Mouse (Mus musculus) myocyte (in vitro differentiated cells): ENCODE results near the gene Midn. TPM values are rescaled to one million over a fixed set of nuclear protein-coding genes. Genes with fewer than 3 reads are reported as not detected.
A peak's percentile ranks its signal among the peaks of the same experiment; 100 is the strongest.

Source experiments
- H3K27me3 ChIP-seq: one replicate; pipeline ENCODE4 v1.6.1; 2011; ENCODE audit not compliant: control insufficient read depth, insufficient read depth, insufficient read length
- H3K36me3 ChIP-seq: one replicate; pipeline ENCODE4 v1.6.1; 2011; ENCODE audit not compliant: control insufficient read depth, insufficient read depth
- H3K4me2 ChIP-seq: one replicate; pipeline ENCODE4 v1.6.1; 2011; ENCODE audit warnings: low read depth, control low read depth
- H3K4me3 ChIP-seq: one replicate; pipeline ENCODE4 v1.5.1; 2011; ENCODE audit warnings: mild to moderate bottlenecking, control low read depth, moderate library complexity
- H3K79me2 ChIP-seq: one replicate; pipeline ENCODE4 v1.6.1; 2011; ENCODE audit not compliant: control insufficient read depth, insufficient read depth
- H3ac ChIP-seq: one replicate; pipeline ENCODE4 v1.6.1; 2011; ENCODE audit not compliant: control insufficient read depth, insufficient read length
- CEBPB ChIP-seq: IDR thresholded peaks from 2 replicates; pipeline ENCODE4 v1.6.1; 2011; ENCODE audit warnings: mild to moderate bottlenecking, moderate library complexity; ENCODE audit not compliant: poor library complexity, insufficient read depth, severe bottlenecking
- E2F4 ChIP-seq: IDR thresholded peaks from one replicate; pipeline ENCODE4 v1.6.1; 2011; ENCODE audit warnings: mild to moderate bottlenecking, control low read depth, moderate library complexity; ENCODE audit not compliant: insufficient read depth
- MAX ChIP-seq: IDR thresholded peaks from one replicate; pipeline ENCODE4 v1.6.1; 2011; ENCODE audit warnings: low read depth, mild to moderate bottlenecking, control low read depth
- MYOD1 ChIP-seq, 3 experiments: IDR thresholded peaks; one replicate each; pipeline ENCODE4 v1.6.1; 2011; ENCODE audit warnings: control low read depth in 2 of 3, low read depth in 2 of 3, mild to moderate bottlenecking in 2 of 3, moderate library complexity in 1 of 3; ENCODE audit not compliant: insufficient read length in 2 of 3, control insufficient read depth in 1 of 3
- MYOG ChIP-seq, 3 experiments: IDR thresholded peaks; one replicate each; pipeline ENCODE4 v1.6.1; 2011; ENCODE audit warnings: control low read depth in 2 of 3, low read depth in 2 of 3, mild to moderate bottlenecking in 2 of 3; ENCODE audit not compliant: insufficient read length in 2 of 3, control insufficient read depth in 1 of 3, insufficient read depth in 1 of 3
- POLR2A ChIP-seq: IDR thresholded peaks from one replicate; pipeline ENCODE4 v1.6.1; 2011; ENCODE audit warnings: low read depth, mild to moderate bottlenecking, control low read depth, moderate library complexity; ENCODE audit not compliant: insufficient read length
- POLR2AphosphoS2 ChIP-seq: IDR thresholded peaks from one replicate; pipeline ENCODE4 v1.6.1; 2011; ENCODE audit warnings: low read depth, control low read depth; ENCODE audit not compliant: insufficient read length
- REST ChIP-seq: IDR thresholded peaks from one replicate; pipeline ENCODE4 v1.6.1; 2011; ENCODE audit warnings: mild to moderate bottlenecking, control low read depth, moderate library complexity; ENCODE audit not compliant: insufficient read depth, insufficient read length
- SRF ChIP-seq: IDR thresholded peaks from one replicate; pipeline ENCODE4 v1.6.1; 2011; ENCODE audit warnings: low read depth; ENCODE audit not compliant: control insufficient read depth, insufficient read length
- TCF12 ChIP-seq: IDR thresholded peaks from one replicate; pipeline ENCODE4 v1.6.1; 2011; ENCODE audit warnings: mild to moderate bottlenecking, control low read depth; ENCODE audit not compliant: poor library complexity, insufficient read depth, severe bottlenecking
- TCF3 ChIP-seq: IDR thresholded peaks from one replicate; pipeline ENCODE4 v1.6.1; 2011; ENCODE audit warnings: low read depth, control low read depth; ENCODE audit not compliant: insufficient read length
- USF1 ChIP-seq: IDR thresholded peaks from one replicate; pipeline ENCODE4 v1.6.1; 2011; ENCODE audit warnings: low read depth, mild to moderate bottlenecking, control low read depth, moderate library complexity
- polyA plus RNA-seq: library from polyadenylated mRNA; unstranded; fragments of >200 nt; fragmentation: generic; extraction: Trizol; gene quantifications from one replicate; pipeline ENCODE4 v1.2.1, GENCODE M21; 2012; ENCODE audit warnings: missing spikeins

The Midn gene
- polyA plus RNA-seq, 1 experiment: 131 TPM

- Histone ChIP-seq H3K36me3 (no peaks in the 10 kb centered on the region), H3K79me2 (no peaks in the 10 kb centered on the region), H3ac (no peak overlapping the region), H3K27me3 (no peaks in the 10 kb centered on the region), H3K4me2 (peak overlapping the region; percentile 88), H3K4me3 (peak overlapping the region; percentile 23)
- TF ChIP-seq TCF12 (no peak), POLR2AphosphoS2 (no peak), TCF3 (no peak), MAX (no peak), POLR2A (no peak), CEBPB (no peak), E2F4 (no peak), SRF (no peak), MYOG (IDR thresholded peaks at IDR 0.05; ENCODE audit: control insufficient read depth in 1 of 3, insufficient read depth in 1 of 3, insufficient read length in 2 of 3, low read depth in 2 of 3) (no peak), USF1 (no peak), REST (no peak), MYOD1 (IDR thresholded peaks at IDR 0.05; ENCODE audit: control insufficient read depth in 1 of 3, insufficient read length in 2 of 3, low read depth in 2 of 3) (no peak)
Measured at GRCm38 (mm10) chr10:80180288-80180687, 32.2 kb downstream of the Midn start.

GRCm38 (mm10) chr10:80180823-80181222 is 32.8 kb downstream of the Midn start:
- no peak for TF ChIP-seq TCF12
- TF ChIP-seq CEBPB: no peak
- no peak for TF ChIP-seq TCF3
- no peak for TF ChIP-seq MYOG (IDR thresholded peaks at IDR 0.05; ENCODE audit: control insufficient read depth in 1 of 3, insufficient read depth in 1 of 3, insufficient read length in 2 of 3, low read depth in 2 of 3)
- no peak for TF ChIP-seq REST
- TF ChIP-seq POLR2A: no peak
- TF ChIP-seq POLR2AphosphoS2: no peak
- no peak for TF ChIP-seq E2F4
- no peak for TF ChIP-seq USF1
- no peak for TF ChIP-seq SRF
- no peak for TF ChIP-seq MYOD1 (IDR thresholded peaks at IDR 0.05; ENCODE audit: control insufficient read depth in 1 of 3, insufficient read length in 2 of 3, low read depth in 2 of 3)
- no peak for TF ChIP-seq MAX
- Histone ChIP-seq H3K79me2 (no peaks in the 10 kb centered on the region), H3K27me3 (no peaks in the 10 kb centered on the region), H3ac (no peak overlapping the region), H3K4me3 (no peak overlapping the region), H3K4me2 (no peak overlapping the region), H3K36me3 (no peaks in the 10 kb centered on the region)

GRCm38 (mm10) chr10:80182547-80182946 is 34.5 kb downstream of the Midn start:
- no peak overlapping the region for H3K4me2 ChIP-seq
- no peaks in the 10 kb centered on the region for H3K27me3 ChIP-seq
- no peak for TF ChIP-seq POLR2A
- TF ChIP-seq REST: no peak
- TF ChIP-seq POLR2AphosphoS2: no peak
- TF ChIP-seq USF1: no peak
- TF ChIP-seq MAX: no peak
- no peak for TF ChIP-seq CEBPB
- TF ChIP-seq MYOD1 (IDR thresholded peaks at IDR 0.05; ENCODE audit: control insufficient read depth in 1 of 3, insufficient read length in 2 of 3, low read depth in 2 of 3): no peak
- TF ChIP-seq TCF12: no peak
- no peak for TF ChIP-seq SRF
- TF ChIP-seq TCF3: no peak
- no peak for TF ChIP-seq E2F4
- no peak overlapping the region for H3ac ChIP-seq
- no peaks in the 10 kb centered on the region for H3K79me2 ChIP-seq
- H3K36me3 ChIP-seq: no peaks in the 10 kb centered on the region
- no peak overlapping the region for H3K4me3 ChIP-seq

GRCm38 (mm10) chr10:80186649-80187048 is 38.6 kb downstream of the Midn start:
- peaks cover 11% of the 10 kb centered on the region for H3K27me3 ChIP-seq
- no peak for TF ChIP-seq USF1
- TF ChIP-seq POLR2AphosphoS2: no peak
- TF ChIP-seq TCF12: no peak
- TF ChIP-seq E2F4: no peak
- no peak for TF ChIP-seq MYOD1 (IDR thresholded peaks at IDR 0.05; ENCODE audit: control insufficient read depth in 1 of 3, insufficient read length in 2 of 3, low read depth in 2 of 3)
- no peak for TF ChIP-seq SRF
- TF ChIP-seq POLR2A: no peak
- no peak for TF ChIP-seq TCF3
- TF ChIP-seq CEBPB: no peak

More at GRCm38 (mm10) chr10:80186649-80187048, 38.6 kb downstream of the Midn start:
- Histone ChIP-seq H3ac (no peak overlapping the region), H3K79me2 (no peaks in the 10 kb centered on the region), H3K4me2 (no peak overlapping the region), H3K4me3 (no peak overlapping the region), H3K36me3 (no peaks in the 10 kb centered on the region)
